Mouse (Mus musculus): ENCODE measurements around the gene Prss38. TPM values are rescaled to one million over a fixed set of nuclear protein-coding genes. Genes with fewer than 3 reads are reported as not detected.
A peak's percentile ranks its signal among the peaks of the same experiment; 100 is the strongest.

The Prss38 gene
- total RNA-seq (2021): under 1 TPM in 1 of 2 experiments, not detected in 1; 0.25 TPM
- long read RNA-seq, experiment 1: 0 reads
- long read RNA-seq, experiment 2: 0 reads

DNA sequence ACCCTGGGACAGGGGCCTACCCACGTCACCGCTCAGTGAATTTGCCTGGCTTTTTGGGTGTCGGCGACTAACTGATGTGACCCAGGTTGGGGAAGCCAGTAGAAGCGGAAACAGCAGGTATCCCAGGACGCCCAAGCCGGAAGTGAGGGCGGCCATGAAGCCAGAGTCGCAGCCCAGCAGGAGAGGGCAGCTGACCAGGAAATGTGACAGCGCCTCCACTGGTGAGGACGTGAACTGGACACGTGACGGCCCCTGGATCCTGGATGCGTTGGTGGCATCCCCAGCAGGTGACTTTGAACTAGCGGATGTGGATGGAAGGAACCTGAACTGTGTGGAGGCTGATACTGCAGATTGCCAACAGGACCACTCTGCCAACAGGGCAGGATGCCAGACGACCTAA is at the start of gene Prss38:
Prss38 (minus strand) TSS at position 183 of the 400 bp plus-strand sequence.
- no peak for DNase-seq (ENCODE audit: low spot score in 2 of 2)

DNA sequence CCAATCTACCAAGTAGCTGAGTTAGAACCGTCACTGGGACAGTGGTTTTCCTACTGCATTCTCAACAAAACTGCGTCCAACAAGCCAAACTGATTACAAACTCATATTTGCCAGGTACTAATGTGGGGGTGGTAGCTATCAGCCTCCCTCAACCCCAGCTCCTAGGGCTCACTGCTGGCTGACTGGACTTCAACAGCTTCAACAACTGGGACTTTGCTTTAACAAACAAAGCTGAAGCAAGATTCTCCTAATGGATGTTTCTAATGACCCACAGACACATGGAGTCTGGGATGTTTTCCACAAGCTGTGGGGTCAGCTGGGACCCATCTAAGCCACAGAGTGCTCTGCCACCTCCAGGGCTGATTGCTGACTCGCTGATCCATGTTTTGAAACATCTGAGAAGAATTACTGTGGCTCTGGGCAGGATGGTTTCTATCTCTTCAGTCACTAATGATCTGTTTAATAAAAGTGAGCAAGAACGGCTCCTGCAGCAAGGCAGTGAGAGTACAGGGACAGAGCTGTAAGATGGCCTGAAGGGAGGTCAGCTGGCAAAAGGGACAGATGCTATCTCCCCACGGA is 47.6 kb upstream of the Prss38 start:
- no peak for DNase-seq (ENCODE audit: low spot score in 2 of 2)

DNA sequence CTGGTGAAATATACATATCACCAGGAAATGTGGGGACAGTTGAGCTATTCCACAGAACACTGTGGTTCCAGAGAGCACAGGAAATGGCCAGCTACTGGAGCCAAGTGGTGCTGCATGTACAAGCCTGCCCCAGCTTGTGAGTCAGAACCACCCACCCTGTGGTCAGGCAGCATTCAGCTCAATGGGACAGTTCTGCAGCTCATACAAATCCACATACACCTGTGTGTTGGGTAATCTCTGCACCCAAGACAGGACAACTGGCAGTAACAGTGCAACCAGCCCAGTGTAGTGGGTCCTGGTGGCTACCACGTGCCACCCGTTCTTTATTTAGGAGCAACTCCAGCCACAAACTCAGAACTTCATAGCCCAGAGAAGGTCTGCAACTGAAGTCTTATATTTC is 46.5 kb upstream of the Prss38 start:
- no peak for DNase-seq (ENCODE audit: low spot score in 2 of 2)

DNA sequence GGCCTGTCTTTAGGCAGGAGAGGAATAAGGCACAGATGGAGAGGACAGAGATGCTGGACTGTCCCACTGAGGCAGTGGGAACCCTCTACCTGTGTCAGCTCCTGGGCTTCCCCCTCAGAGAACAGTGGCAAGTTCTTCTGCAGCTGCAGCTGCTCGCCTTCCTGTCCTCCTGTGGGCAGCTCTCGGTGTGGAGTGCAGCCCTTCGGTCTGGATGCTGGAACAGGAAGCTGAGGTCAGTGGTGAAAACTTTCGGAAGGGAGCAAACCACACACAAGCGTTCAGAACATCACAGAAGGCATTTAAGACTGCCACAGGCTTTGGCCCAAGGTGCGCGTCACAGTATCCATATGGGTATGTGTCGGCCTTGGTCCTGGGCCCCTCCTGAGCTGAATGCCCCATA is 46.0 kb upstream of the Prss38 start:
- no peak for DNase-seq (ENCODE audit: low spot score in 2 of 2)

DNA sequence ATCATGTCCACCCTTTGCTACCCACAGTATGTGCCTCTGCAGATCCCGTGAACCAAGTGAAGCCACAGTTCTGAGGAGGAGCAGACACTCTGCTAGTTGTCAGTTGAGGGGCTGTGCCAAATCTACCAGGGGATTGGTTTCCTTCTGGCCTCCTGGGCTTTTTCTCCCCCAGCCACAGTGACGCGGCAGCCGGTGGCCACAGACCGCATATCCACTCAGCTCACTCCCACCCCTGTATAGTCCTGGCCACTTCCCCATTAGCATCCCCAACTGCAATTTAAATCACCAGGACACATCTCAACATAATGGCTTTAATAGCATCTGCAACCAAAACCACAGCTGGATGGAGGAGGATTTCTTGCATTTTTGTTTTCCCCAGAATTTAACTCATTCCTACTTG is 43.3 kb upstream of the Prss38 start:
- no peak for DNase-seq (ENCODE audit: low spot score in 2 of 2)

DNA sequence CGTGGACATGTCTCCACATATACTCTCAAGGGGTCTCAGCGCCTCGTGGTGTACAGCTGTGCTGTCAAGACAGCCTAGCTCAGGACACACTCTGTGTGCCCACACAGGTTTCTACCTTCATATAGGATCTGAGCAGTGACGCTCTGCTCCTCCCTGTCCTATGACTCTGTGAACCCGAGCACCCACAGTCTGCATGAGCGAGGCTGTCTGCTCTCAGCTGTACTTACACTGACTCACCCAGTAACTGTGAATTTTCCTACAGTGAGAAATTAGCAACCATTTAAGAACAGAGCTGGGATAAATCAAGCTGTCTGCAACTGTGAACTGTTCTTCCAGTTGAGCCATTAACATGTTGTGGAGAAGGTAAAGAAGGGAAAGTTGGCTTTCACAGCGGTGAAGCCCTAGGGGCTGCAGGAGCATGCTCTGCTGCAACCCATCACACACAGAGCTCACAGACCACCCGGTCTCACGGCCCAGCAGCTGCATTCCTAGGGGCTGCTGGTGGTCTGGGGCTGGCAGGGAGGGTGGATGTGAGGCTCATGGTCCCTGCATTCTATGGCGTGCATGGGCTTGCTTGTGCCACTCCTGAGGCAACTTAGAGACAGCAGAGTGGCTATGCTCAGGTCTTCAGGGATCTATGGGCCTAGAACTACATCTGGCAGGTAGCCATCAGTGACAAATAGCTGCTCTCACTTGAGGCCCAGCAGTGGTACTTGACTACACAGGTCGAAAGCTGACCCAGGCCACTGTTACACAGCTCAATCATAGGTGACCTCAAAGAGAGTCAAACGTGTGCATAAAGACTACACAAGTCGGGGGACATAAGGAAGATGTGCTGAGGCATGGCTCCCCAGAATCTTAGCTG is 37.8 kb upstream of the Prss38 start:
- no peak for DNase-seq (ENCODE audit: low spot score in 2 of 2)

DNA sequence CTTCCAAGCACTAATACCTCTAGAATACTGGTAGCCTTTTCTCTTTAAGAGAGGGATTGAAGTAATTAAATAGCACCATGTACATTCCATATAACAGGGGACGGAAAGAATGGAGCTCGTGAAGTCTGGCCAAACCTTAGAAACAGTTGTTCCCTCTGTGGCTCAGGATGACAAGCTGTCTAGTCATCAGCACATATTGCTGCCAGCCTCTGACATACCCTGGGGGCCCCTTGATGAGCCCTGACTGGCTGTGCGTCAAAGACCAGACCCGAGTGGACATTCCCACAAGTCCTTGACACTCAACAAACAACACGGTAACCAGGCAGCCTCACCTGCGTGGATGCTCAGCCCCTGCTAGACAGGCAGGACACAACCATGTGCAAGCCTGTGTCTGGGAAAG is 36.6 kb upstream of the Prss38 start:
- DNase-seq (ENCODE audit: low spot score in 2 of 2): no peak

DNA sequence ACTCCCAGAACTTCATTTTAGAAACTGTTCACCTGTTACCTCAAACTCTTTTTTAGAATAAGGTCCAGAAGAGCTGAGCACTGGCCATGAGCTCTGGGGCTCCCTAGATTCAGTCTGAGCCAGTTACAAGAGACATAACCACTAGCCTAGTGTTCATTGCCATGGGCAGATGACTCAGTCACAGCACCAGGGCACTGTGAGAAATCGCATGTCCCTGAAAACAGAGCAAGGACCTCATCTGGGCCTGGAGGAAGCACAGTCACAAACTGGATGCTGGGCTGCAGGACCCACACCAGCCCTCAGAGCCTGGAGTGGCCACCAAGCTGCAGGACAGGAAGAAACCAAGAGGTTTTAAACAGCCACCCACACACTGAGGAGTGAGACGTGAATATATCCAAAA is 35.4 kb upstream of the Prss38 start:
- DNase-seq (ENCODE audit: low spot score in 2 of 2): no peak

DNA sequence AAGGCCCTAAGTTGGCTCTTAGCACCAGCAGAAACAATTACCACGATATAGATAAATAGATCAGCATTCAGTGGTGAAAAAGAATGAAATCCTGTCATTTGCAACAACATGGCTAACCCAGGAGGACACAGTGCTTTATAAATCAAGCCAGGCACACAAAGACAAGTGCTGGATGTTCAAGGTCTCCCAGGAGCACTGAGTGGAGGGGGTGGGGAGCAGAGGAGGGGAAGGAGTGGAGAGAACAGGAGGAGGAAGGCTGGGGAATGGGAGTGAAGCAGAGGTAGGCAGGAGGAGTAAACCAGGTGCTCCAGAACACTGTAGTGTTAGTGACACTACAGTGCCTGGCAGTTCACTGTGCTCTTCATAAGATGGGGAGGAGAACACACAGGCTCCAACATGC is 30.3 kb upstream of the Prss38 start:
- DNase-seq (ENCODE audit: low spot score in 2 of 2): no peak

DNA sequence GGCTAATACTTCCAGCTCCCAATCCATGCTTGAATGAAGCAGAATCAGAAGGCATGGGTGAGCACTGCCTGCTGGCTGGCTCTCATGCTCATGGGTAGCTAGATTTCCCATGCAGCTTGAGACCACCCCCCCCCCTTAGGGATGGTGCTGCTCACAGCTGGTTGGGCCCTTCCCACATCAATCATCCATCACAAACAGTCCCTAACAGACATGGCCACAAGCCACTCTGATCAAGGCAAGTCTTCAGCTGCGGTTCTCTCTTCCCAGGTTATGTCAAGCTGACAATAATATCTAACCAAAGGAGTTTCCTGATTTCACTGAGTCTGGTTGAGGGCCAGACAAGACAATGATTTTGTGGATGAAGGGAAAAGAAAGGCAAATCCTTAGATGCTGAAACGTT is 25.4 kb upstream of the Prss38 start:
- no peak for DNase-seq (ENCODE audit: low spot score in 2 of 2)

DNA sequence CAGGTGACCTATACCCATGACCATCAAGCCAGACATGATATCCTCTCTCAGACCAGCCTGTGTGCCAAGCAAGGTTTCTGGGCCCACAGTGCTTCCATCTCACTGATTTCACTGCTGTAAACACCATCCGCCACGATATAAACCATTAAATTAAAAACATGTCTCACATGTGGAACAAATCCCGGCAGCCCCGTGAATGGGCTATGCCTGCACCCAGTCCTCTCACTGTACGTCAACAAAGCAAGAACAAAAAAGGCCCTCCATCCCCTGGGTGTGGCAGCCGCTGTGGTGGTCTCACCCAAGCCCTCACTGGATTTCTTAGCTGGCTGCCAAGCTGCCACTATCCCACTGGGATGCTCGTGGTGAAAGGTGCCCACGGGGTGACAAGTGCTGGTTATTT is 24.4 kb upstream of the Prss38 start:
- DNase-seq (ENCODE audit: low spot score in 2 of 2): no peak

DNA sequence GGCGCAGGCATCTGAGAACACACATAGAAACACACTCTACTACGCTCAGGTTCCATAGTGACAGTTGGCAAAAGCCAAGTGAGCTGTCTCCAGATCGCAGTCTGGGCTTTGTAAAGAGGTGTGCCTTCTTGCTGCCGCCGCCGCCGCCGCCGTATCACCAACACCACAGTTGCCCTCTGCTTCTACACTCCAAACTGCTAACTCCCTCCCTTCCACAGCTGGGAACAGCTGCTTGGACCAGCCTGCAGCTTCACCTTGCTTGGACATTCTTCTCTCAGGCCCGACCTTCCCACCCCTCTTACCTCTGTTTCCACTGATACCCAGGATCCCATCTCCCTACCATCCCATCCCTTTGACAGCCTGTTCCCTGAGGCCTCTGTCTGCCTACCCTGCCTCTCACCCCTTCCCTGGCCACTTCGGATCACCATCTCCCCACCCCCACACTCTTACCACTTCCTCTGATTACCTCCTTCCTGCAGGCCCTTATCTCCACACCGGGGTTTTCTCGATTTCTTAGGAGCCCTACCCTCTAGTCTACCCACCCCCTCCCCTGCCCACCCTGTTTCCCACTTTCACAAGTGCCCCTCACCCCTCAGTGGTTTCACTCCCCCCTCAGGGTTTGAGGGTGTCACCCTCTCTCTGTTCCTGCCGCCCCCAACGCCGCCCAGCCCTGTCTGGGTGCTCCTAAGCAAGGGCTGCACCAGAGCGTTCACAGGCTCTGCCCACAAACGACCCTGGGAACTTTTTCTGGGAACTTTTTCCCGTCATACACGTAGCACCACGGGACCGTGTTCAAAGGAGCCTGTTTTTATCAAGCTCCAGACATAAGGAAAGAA is 22.3 kb upstream of the Prss38 start:
- DNase-seq (ENCODE audit: low spot score in 2 of 2): no peak

DNA sequence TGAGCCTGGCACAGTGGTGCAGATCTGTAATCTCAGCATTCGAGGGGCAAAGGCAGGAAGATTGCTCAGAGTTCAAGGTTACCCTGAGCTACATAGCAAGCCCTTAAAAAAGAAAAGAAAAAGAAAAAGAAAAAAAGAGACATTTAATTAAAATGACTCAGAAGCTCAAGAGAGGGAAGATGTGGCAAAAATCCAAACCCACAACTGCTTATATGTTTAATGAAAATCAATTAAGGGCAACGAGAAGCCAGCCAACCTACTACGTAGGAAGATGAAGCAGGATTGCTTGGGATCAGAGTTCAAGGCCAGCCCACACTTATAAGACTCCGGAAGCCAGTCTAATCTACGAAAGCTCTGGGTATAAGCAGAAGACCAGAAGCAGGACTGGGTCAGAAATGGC is 19.0 kb upstream of the Prss38 start:
- DNase-seq (ENCODE audit: low spot score in 2 of 2): no peak

DNA sequence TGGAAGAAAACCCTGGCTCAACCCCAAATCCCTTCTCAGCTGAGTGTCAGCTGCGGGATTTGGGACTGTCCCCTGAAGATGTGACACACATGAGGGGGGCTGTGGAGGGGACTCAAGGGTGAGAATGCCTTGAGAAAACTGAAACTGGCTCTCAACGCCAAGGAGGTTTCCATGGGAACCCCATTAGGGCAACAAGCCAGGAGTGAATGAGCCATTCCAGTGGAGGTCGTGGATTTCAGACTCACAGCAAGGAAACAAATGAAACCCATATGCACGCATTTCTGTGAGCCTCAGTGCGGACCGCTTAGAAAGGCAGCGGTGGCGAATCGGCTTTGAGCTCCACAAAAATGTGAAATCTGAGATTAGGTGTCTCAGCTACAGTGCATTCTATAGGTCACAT is 18.1 kb upstream of the Prss38 start:
- peak; percentile 32 to 50 for DNase-seq (ENCODE audit: low spot score in 2 of 2)

DNA sequence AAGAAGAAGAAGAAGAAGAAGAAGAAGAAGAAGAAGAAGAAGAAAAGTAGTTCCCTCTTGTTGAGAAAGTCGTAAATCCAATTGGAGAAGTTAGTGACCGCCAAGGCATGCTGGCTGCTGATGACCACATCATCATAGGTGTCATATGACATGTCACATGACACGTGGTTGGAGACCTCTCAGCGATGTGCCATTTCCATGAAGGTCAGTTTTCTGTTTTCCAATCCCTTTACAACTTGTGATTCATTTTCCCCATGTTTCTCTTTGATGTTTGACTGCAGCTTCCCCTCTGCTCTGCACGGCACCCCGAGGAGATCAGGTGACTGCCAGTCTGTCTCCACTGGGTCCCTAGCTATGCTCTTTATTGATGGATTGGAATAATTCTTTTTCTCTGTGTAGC is 16.8 kb upstream of the Prss38 start:
- DNase-seq (ENCODE audit: low spot score in 2 of 2): no peak

DNA sequence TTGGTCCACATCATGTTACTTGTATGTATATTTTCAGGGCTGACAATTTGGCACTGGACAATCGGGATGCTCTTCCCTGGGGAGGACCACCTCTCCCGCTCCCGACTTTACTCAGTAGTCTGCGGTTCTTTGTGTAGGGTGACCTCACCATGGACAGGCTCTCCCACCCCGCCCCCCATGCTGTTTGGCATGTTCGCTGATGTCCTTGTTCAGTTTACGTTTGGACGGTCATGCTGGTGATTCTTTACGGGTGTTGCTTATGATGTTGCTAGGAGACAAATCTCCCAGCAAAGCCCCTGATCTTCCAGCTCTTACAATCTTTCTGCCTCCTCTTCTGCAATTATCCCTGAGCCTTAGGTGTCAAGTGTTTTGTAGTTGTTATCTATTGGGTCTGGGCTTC is 15.0 kb upstream of the Prss38 start:
- DNase-seq (ENCODE audit: low spot score in 2 of 2): no peak

DNA sequence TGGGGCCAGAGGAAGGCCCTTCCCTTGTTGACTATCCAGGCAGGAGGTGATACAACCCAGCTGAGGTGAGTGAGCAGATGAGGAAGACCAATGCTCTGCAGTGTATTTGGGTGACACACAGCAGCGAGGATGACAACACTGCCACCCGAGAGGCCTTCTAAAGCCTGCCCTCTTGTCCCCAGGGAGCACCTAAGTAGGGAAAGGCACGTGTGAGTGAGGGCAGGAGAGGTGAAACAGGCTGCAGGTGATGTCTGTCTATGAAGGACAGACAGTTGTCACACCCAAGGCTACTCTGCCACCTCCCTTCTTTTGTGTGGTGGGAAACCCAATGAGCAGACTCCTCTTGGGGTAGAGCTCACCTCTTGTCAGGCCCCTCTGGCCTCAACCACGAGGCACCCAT is 14.2 kb upstream of the Prss38 start:
- no peak for DNase-seq (ENCODE audit: low spot score in 2 of 2)

DNA sequence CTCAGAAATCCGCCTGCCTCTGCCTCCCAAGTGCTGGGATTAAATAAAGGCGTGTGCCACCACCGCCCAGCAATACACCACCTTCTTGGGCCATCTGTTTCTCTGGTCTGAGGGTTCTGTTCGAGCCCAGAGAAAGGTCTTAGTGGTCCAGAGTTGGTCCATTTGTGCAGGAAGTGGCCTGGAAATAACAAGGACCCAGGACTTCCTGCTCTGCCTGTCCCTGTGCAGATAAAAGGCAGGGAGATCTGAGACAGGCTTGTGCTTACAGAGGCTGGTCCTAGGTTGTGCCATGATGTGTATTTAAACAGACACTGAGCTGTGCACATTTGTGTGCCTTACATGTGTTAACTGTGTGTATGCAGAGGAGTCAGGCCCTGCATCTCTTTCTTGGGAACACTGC is 13.3 kb upstream of the Prss38 start:
- DNase-seq (ENCODE audit: low spot score in 2 of 2): no peak

DNA sequence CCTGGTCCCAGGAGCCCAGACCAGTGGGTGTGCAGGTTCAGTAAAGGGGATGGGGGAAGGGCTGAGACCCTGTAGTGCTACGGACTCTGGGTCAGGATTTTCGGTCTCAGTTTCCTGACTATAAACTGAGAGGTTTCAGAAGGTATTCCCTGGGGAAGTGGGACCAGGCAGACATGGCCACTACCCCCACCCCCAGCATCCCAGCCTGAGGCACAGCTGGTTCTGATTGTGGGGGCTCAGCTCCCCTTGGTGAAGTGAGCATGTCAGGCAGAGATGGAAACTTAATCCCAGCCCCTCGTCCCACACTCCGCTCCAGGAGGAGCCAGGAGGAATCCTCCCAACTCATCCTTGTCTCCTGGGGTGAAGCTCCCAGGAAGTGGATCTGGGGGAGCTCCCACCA is 12.0 kb upstream of the Prss38 start:
- no peak for DNase-seq (ENCODE audit: low spot score in 2 of 2)

DNA sequence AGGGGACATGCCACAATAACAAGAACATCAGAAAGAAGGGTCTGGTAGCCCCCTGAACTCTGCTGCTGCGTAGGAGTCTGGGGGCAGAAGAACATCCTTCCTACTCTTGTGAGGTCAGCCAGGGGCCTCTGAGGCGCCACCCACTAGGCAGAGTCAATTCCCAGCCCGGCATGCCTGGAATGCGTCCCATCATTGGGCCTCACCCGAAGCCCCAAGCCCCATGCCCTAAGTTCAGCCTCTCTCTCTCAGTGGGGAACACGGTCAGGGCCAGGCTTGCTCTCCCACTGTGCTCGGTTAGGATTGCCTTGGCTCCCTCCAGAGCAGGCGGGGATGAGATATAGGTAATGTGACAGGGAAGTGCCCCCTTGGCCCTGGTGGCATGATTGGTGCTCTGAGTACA is 9.7 kb upstream of the Prss38 start:
- no peak for DNase-seq (ENCODE audit: low spot score in 2 of 2)

DNA sequence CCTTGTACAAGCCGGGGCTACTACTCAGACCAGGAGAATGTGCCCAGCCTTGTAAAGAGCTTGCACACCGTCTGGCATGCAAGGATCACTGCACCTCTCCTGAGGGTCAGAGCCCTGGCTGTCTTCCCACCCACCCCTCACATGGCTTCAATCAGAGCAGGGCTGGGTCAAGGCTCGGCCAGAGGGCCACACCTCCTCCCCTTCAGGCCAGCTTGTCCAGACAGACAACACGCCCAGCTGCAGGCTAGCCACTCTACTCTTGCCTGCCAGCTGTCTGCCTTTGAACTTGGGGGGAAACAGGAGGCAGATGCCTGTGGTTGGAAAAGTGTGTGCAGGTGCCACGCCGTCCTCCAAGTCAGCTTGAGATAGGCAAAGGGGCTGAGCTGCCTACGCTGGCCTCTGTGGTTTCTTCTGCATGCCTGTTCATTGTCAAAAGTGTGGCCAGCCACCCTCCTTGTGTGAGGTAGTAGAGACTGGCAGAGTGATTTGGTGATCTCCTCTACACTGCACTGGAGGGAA is 9.0 kb upstream of the Prss38 start:
- no peak for DNase-seq (ENCODE audit: low spot score in 2 of 2)

DNA sequence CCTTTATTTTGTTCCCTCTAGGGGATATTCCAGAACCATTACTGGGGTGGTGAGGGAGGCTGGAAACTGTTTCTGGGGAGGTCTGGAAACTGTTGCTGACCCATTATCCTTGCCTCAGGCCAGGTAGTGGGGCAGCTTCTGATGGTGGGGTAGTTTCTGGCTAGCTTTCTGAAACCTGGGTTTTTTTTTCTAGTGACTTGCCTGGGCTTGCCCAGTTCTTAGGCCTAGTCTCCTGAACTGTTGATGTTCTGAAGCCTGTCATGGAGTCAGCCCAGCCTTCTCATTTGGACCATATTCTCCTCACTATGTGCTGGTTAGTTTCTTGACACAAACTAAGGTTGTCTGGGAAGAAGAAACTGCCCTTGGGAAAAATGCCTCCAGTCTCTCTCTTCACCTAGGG is 4.1 kb upstream of the Prss38 start:
- DNase-seq (ENCODE audit: low spot score in 2 of 2): no peak
